Mouse (Mus musculus): ENCODE measurements around the gene Gm5767.
"Not testable (repeated sequence)": the region's sequence is repeated elsewhere in the genome, so short reads cannot be mapped to it uniquely, and the experiment has no call there.

Gm5767 gene

GRCm38 (mm10) chr16:8714851-8715250 lies 34.3 kb downstream of the Gm5767 start:
- DNase-seq = no peak

- DNase-seq = no peak
Measured at GRCm38 (mm10) chr16:8715513-8716080, 35.0 kb downstream of the Gm5767 start.

- DNase-seq = no peak
Measured at GRCm38 (mm10) chr16:8716300-8716699, 35.7 kb downstream of the Gm5767 start.

- DNase-seq = no peak
Measured at GRCm38 (mm10) chr16:8717744-8718143, 37.2 kb downstream of the Gm5767 start.

- no peak for DNase-seq
Measured at GRCm38 (mm10) chr16:8720447-8720846, 39.9 kb downstream of the Gm5767 start.

GRCm38 (mm10) chr16:8724031-8724430 lies 43.5 kb downstream of the Gm5767 start:
- no peak for DNase-seq

- no peak for DNase-seq
Measured at GRCm38 (mm10) chr16:8725807-8726206, 45.2 kb downstream of the Gm5767 start.

- DNase-seq = no peak
Measured at GRCm38 (mm10) chr16:8728111-8728748, 47.7 kb downstream of the Gm5767 start.

GRCm38 (mm10) chr16:8731630-8732029 lies 51.1 kb downstream of the Gm5767 start:
- no peak for DNase-seq

- DNase-seq = not testable (repeated sequence)
Measured at GRCm38 (mm10) chr16:8732450-8732849, 51.9 kb downstream of the Gm5767 start.
